Mouse (Mus musculus): ENCODE data around the gene Synrg. TPM values are rescaled to one million over a fixed set of nuclear protein-coding genes. Genes with fewer than 3 reads are reported as not detected.
A peak's percentile ranks its signal among the peaks of the same experiment; 100 is the strongest.

Gene Synrg
- polyA plus RNA-seq, 1 experiment from 2014 or later, result 29.2 TPM

DNA sequence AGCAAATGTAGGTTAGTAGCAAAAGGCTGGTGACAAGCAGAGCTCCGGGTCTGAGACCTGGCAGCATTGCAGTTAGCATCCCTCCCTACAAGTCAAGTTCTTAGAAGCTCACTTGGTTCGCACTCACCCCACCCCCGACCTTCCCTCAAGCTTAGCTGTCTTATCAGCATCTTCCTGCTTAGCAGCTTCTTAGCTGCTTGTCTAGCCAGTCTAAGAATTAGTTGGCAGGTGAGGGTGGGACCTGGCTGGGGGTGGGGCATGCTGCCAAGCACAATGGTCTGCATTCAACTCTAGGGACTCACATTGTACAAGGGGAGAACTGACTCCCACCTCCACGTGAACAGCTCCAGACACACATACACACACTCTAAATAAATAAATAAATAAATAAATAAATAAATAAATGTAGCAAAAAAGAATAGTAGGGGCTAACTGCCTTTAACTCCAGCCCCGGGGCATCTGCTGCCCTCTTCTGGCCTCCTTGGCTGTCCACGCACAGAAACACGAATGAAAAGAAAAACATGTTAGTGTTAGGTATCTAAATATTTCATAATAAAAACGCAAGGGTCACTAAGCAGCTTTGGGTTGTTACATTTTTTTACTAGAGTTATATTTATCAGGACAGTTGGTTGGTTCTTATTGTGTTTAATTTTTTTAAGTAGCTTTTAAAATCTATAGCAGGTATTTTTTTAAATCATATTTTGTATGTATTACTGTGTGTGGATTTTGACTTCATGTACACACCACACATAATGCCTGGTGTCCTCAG is 3.4 kb downstream of the Synrg start:
- no peak overlapping the region for H3K4me2 ChIP-seq (replicated peaks)
- H3K36me3 ChIP-seq, result peaks cover 17% of the 10 kb centered on the region
- peaks cover 24% of the 10 kb centered on the region for H3K4me1 ChIP-seq
- H3K27me3 ChIP-seq, result no peaks in the 10 kb centered on the region
- H3K4me3 ChIP-seq, result no peak overlapping the region
- no peaks in the 10 kb centered on the region for H3K9me3 ChIP-seq (replicated peaks)
- WGBS, result 56% methylated on average over 8 of the region's 8 CpGs
- no peak for ATAC-seq (ENCODE audit: low FRiP score)
- peak overlapping the region; percentile 15; the same call in 1 of the 2 replicates for H3K9ac ChIP-seq
- no peak overlapping the region for H3K27ac ChIP-seq

- no peaks in the 10 kb centered on the region for H3K9me3 ChIP-seq (replicated peaks)
- H3K36me3 ChIP-seq, result peaks cover 21% of the 10 kb centered on the region
- no peak overlapping the region for H3K4me2 ChIP-seq (replicated peaks)
- no peak overlapping the region for H3K27ac ChIP-seq
- H3K4me1 ChIP-seq, result peaks cover 24% of the 10 kb centered on the region
- H3K9ac ChIP-seq, result no peak overlapping the region
- ATAC-seq (ENCODE audit: low FRiP score), result no peak
- H3K27me3 ChIP-seq, result no peaks in the 10 kb centered on the region
- H3K4me3 ChIP-seq, result no peak overlapping the region
- WGBS, result 88% methylated on average over 6 of the region's 6 CpGs
Observed at GRCm38 (mm10) chr11:83968205-83968575, 4.0 kb downstream of the Synrg start.

DNA sequence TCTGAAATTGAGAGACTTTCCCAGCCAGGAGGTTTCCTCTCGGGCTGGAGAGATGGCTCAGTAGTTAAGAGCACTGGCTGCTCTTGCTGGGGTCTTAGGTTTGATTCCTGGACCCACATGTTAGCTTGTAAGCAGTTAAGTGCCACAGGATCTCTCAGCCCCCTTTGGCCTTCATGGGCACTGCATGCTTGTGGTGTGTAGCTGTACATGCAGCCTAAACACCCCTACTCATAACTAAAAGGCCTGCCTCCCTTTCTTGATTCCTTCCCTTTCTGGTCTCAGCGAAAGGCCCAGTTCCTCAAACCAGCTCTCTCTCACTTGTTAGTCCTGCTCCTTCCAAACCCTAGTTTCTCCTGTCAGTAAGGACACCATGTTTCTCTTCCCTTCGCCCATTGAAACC is 4.8 kb downstream of the Synrg start:
- H3K9me3 ChIP-seq (replicated peaks), result no peaks in the 10 kb centered on the region
- peaks cover 24% of the 10 kb centered on the region for H3K4me1 ChIP-seq
- WGBS, result 90% methylated on average over 3 of the region's 3 CpGs
- H3K4me3 ChIP-seq, result no peak overlapping the region
- ATAC-seq (ENCODE audit: low FRiP score), result no peak
- H3K36me3 ChIP-seq, result peaks cover 26% of the 10 kb centered on the region
- H3K27me3 ChIP-seq, result no peaks in the 10 kb centered on the region
- H3K27ac ChIP-seq, result no peak overlapping the region
- no peak overlapping the region for H3K4me2 ChIP-seq (replicated peaks)
- no peak overlapping the region for H3K9ac ChIP-seq

- Histone ChIP-seq H3K9me3 (replicated peaks) (no peaks in the 10 kb centered on the region), H3K27ac (no peak overlapping the region), H3K4me1 (peaks cover 5% of the 10 kb centered on the region; the same call in 1 of the 2 replicates), H3K4me2 (replicated peaks) (no peak overlapping the region), H3K36me3 (peaks cover 76% of the 10 kb centered on the region), H3K9ac (0 out of 2 replicates have a peak overlapping the region, but pooled peaks have one; percentile 18), H3K27me3 (no peaks in the 10 kb centered on the region), H3K4me3 (no peak overlapping the region)
- no peak for ATAC-seq (ENCODE audit: low FRiP score)
- WGBS, result 37% methylated on average over 7 of the region's 7 CpGs
Observed at GRCm38 (mm10) chr11:83974561-83975346, 10.5 kb downstream of the Synrg start.

DNA sequence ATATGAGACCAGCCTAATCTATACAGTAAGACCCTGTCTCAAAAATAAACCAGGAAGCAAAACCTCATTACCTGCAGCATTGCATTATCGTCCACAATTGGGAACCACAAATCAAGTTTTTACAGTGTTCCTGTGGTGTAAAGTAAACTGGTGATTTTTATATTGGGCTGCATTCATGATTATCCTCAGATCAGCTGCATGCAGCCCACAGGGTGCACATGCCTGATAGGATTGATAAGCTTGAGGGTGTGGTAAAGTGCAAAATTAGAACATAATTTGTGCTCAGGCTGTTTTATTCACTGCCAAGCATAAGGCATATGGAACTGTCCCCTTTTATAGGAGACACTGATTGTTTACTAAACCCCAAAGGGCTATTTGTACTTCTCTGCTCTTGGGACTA is 11.3 kb downstream of the Synrg start:
- Histone ChIP-seq H3K9me3 (replicated peaks) (no peaks in the 10 kb centered on the region), H3K27ac (no peak overlapping the region), H3K4me3 (no peak overlapping the region), H3K36me3 (peaks cover 83% of the 10 kb centered on the region), H3K27me3 (no peaks in the 10 kb centered on the region), H3K9ac (0 out of 2 replicates have a peak overlapping the region, but pooled peaks have one; percentile 18), H3K4me2 (replicated peaks) (no peak overlapping the region), H3K4me1 (peaks cover 5% of the 10 kb centered on the region; the same call in 1 of the 2 replicates)
- no peak for ATAC-seq (ENCODE audit: low FRiP score)
- WGBS, result 93% methylated on average over 1 of the region's 1 CpGs

- 87% methylated on average over 13 of the region's 13 CpGs for WGBS
- H3K27me3 ChIP-seq, result no peaks in the 10 kb centered on the region
- H3K9ac ChIP-seq, result no peak overlapping the region
- H3K4me1 ChIP-seq, result peaks cover 5% of the 10 kb centered on the region; the same call in 1 of the 2 replicates
- peaks cover 86% of the 10 kb centered on the region for H3K36me3 ChIP-seq
- ATAC-seq (ENCODE audit: low FRiP score), result no peak
- H3K4me2 ChIP-seq (replicated peaks), result no peak overlapping the region
- H3K4me3 ChIP-seq, result no peak overlapping the region
- H3K9me3 ChIP-seq (replicated peaks), result no peaks in the 10 kb centered on the region
- no peak overlapping the region for H3K27ac ChIP-seq
Observed at GRCm38 (mm10) chr11:83976236-83976977, 12.2 kb downstream of the Synrg start.

GRCm38 (mm10) chr11:83977810-83978209 is 13.6 kb downstream of the Synrg start:
- Histone ChIP-seq H3K4me3 (no peak overlapping the region), H3K27me3 (no peaks in the 10 kb centered on the region), H3K27ac (no peak overlapping the region), H3K4me2 (replicated peaks) (no peak overlapping the region), H3K9ac (no peak overlapping the region), H3K36me3 (peaks cover 84% of the 10 kb centered on the region), H3K9me3 (replicated peaks) (no peaks in the 10 kb centered on the region), H3K4me1 (peaks cover 5% of the 10 kb centered on the region; the same call in 1 of the 2 replicates)
- WGBS, result 87% methylated on average over 2 of the region's 2 CpGs
- no peak for ATAC-seq (ENCODE audit: low FRiP score)

- no peak overlapping the region for H3K27ac ChIP-seq
- H3K9ac ChIP-seq, result no peak overlapping the region
- ATAC-seq (ENCODE audit: low FRiP score), result no peak
- no peaks in the 10 kb centered on the region; the same call in 1 of the 2 replicates for H3K4me1 ChIP-seq
- no peak overlapping the region for H3K4me3 ChIP-seq
- 91% methylated on average over 6 of the region's 6 CpGs for WGBS
- H3K27me3 ChIP-seq, result no peaks in the 10 kb centered on the region
- peaks cover 84% of the 10 kb centered on the region for H3K36me3 ChIP-seq
- no peak overlapping the region for H3K4me2 ChIP-seq (replicated peaks)
- H3K9me3 ChIP-seq (replicated peaks), result no peaks in the 10 kb centered on the region
Observed at GRCm38 (mm10) chr11:83979992-83980391, 15.8 kb downstream of the Synrg start.

DNA sequence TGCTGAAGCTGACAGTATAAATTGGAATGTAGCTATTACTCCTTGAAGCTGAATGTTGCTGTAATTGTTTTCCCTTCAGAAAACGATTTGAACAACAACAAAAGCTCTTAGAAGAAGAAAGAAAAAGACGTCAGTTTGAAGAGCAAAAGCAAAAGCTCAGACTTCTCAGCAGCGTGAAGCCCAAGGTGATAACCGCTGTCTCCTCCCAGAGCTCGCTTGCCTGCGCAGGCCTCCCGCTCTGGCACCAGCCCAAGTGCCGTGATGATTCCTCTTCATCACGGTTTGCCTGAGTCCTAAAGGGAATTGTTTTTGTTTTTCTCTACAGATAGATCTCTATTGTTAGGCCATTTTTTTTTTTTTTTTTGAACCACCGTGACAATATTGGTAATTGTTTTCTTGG is 17.1 kb downstream of the Synrg start:
- no peak overlapping the region for H3K4me3 ChIP-seq
- no peaks in the 10 kb centered on the region for H3K27me3 ChIP-seq
- 75% methylated on average over 10 of the region's 10 CpGs for WGBS
- no peaks in the 10 kb centered on the region for H3K4me1 ChIP-seq
- H3K9ac ChIP-seq, result no peak overlapping the region
- ATAC-seq (ENCODE audit: low FRiP score), result no peak
- H3K36me3 ChIP-seq, result peaks cover 87% of the 10 kb centered on the region
- H3K4me2 ChIP-seq (replicated peaks), result no peak overlapping the region
- no peak overlapping the region for H3K27ac ChIP-seq
- no peaks in the 10 kb centered on the region for H3K9me3 ChIP-seq (replicated peaks)

GRCm38 (mm10) chr11:83991701-83992100 is 27.5 kb downstream of the Synrg start:
- Histone ChIP-seq H3K36me3 (peaks cover 90% of the 10 kb centered on the region), H3K4me2 (replicated peaks) (no peak overlapping the region), H3K27me3 (no peaks in the 10 kb centered on the region), H3K4me1 (no peaks in the 10 kb centered on the region), H3K4me3 (no peak overlapping the region), H3K9ac (no peak overlapping the region), H3K9me3 (replicated peaks) (no peaks in the 10 kb centered on the region), H3K27ac (no peak overlapping the region)
- WGBS, result 91% methylated on average over 4 of the region's 4 CpGs
- ATAC-seq (ENCODE audit: low FRiP score), result no peak

DNA sequence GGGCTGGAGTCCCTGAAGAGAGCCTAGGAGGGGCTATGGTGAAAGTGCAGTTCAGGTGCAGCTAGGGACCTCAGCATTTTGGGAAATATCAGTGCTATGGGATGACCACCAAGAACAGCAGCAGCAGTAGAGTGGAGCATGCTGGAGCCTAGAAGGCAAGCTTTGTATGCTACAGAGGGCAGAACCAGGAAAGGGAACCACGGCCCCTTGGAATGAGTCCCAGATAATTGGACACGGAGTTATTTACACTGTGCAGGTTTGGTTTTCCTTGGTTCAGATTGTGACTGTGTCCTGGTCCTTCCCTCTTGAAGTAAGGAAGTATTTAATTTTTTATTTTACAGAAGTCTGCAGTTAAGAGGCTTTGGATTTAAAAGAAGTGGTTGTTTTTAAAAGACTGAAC is 29.2 kb downstream of the Synrg start:
- 84% methylated on average over 2 of the region's 2 CpGs for WGBS
- no peak for ATAC-seq (ENCODE audit: low FRiP score)
- H3K4me2 ChIP-seq (replicated peaks), result no peak overlapping the region
- no peak overlapping the region for H3K27ac ChIP-seq
- H3K9me3 ChIP-seq (replicated peaks), result no peaks in the 10 kb centered on the region
- H3K36me3 ChIP-seq, result peaks cover 91% of the 10 kb centered on the region
- no peaks in the 10 kb centered on the region for H3K27me3 ChIP-seq
- H3K4me3 ChIP-seq, result no peak overlapping the region
- H3K4me1 ChIP-seq, result no peaks in the 10 kb centered on the region
- no peak overlapping the region for H3K9ac ChIP-seq

- H3K9ac ChIP-seq, result no peak overlapping the region
- H3K4me2 ChIP-seq (replicated peaks), result no peak overlapping the region
- no peak overlapping the region for H3K4me3 ChIP-seq
- H3K27me3 ChIP-seq, result no peaks in the 10 kb centered on the region
- H3K27ac ChIP-seq, result no peak overlapping the region
- no peaks in the 10 kb centered on the region for H3K9me3 ChIP-seq (replicated peaks)
- peaks cover 95% of the 10 kb centered on the region for H3K36me3 ChIP-seq
- ATAC-seq (ENCODE audit: low FRiP score), result no peak
- no peaks in the 10 kb centered on the region for H3K4me1 ChIP-seq
- 86% methylated on average over 3 of the region's 3 CpGs for WGBS
Observed at GRCm38 (mm10) chr11:83994481-83994880, 30.3 kb downstream of the Synrg start.
